11 mouse cellular contexts compared by ENCODE assay signal in the genomic region with DNA sequence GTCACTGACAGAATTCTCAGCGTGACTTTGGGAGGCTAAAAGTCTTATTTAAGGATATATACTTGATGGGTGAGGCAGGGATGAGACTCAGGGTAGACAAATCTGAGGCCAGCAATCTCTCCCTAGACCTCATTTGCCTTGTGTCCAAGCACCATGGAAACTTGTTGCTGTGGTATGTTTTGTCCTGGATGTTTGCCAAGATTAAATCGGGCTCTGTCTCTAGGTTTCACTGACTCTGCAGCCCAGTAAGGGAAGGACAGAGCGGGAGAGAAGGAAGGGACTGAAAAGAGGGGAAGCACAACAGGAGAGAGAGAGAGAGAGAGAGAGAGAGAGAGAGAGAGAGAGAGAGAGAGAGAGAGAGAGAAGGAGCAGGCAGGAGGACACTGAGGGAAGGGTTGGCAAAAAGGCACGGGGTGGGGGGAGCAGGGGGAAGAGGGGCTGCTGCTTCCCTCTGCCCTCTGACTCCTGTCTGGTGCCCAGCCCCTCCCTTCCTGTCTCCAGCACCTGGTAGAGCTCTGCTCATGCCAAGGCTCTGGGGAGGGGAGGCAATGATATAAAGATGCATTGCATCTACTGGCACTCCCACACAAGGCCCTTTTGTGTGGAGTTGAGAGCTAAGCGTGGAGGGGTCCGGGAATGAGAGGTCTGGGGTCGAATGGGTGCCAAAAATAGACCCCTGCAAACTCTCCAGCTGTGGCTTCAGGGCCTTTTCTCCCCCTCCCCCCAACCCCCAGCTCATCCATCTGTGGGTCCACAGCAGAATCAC. TPM values are rescaled to one million over a fixed set of nuclear protein-coding genes. Genes with fewer than 3 reads are reported as not detected.
DNase-seq lines count a peak whose midpoint lies in the region; ATAC-seq lines count a peak whose summit lies in the region.
"Had no signal": no experiment of that assay in that cellular context is flagged by ENCODE, and none has a peak within 500 bp of the region (broad histone marks: within the 10 kb centered on the region; RNA-seq: fewer than 3 reads in every experiment).

No protein-coding gene starts in this region.

- no peaks in the 10 kb centered on the region for H3K36me3 ChIP-seq in forebrain, embryonic 13.5 days (ENCODE audit: poor library complexity, severe bottlenecking)
- no peaks in the 10 kb centered on the region for H3K36me3 ChIP-seq in hindbrain, embryonic 13.5 days
- H3K36me3 ChIP-seq in neural tube, embryonic 12.5 days = no peaks in the 10 kb centered on the region
- H3K36me3 ChIP-seq: limb, embryonic 12.5 days had no signal

- peak; percentile 34 for DNase-seq in left cerebral cortex, postnatal 4 days
- no peak for DNase-seq in left cerebral cortex, adult 9 months (ENCODE audit: low spot score in 2 of 2)
- DNase-seq in right cerebral cortex, postnatal 36 days (ENCODE audit: low spot score in 2 of 2) = no peak
- DNase-seq in layer of hippocampus, adult 11-12 months (ENCODE audit: low spot score) = no peak
- no peak for DNase-seq in layer of hippocampus, postnatal 25 days (ENCODE audit: extremely low spot score in 1 of 2, low spot score in 1 of 2)
- DNase-seq: adrenal gland, postnatal 25 days had no signal

- H3K4me2 ChIP-seq in forebrain, embryonic 13.5 days = peak overlapping the region; percentile 3; the same call in 1 of the 2 replicates
- H3K4me2 ChIP-seq in hindbrain, embryonic 13.5 days = no peak overlapping the region
- peak overlapping the region; percentile 38 for H3K4me2 ChIP-seq in neural tube, embryonic 12.5 days (replicated peaks)
- H3K4me2 ChIP-seq: limb, embryonic 12.5 days had no signal

- 27% methylated on average over 7 of the region's 7 CpGs for WGBS in forebrain, embryonic 13.5 days
- WGBS in hindbrain, embryonic 13.5 days = 19% methylated on average over 7 of the region's 7 CpGs
- WGBS in neural tube, embryonic 12.5 days = 29% methylated on average over 7 of the region's 7 CpGs

- no peak overlapping the region for H3K9ac ChIP-seq in forebrain, embryonic 13.5 days
- H3K9ac ChIP-seq in hindbrain, embryonic 13.5 days = no peak overlapping the region
- H3K9ac ChIP-seq in neural tube, embryonic 12.5 days = no peak overlapping the region
- H3K9ac ChIP-seq: limb, embryonic 12.5 days had no signal

- no peak overlapping the region for H3K4me3 ChIP-seq in forebrain, embryonic 13.5 days
- no peak overlapping the region for H3K4me3 ChIP-seq in hindbrain, embryonic 13.5 days
- H3K4me3 ChIP-seq in neural tube, embryonic 12.5 days = no peak overlapping the region
- H3K4me3 ChIP-seq: limb, embryonic 12.5 days had no signal

- peaks cover 33% of the 10 kb centered on the region for H3K4me1 ChIP-seq in forebrain, embryonic 13.5 days
- peaks cover 33% of the 10 kb centered on the region for H3K4me1 ChIP-seq in hindbrain, embryonic 13.5 days (replicated peaks)
- H3K4me1 ChIP-seq in neural tube, embryonic 12.5 days = peaks cover 26% of the 10 kb centered on the region

- no peaks in the 10 kb centered on the region for H3K9me3 ChIP-seq in forebrain, embryonic 13.5 days (replicated peaks)
- H3K9me3 ChIP-seq in hindbrain, embryonic 13.5 days = no peaks in the 10 kb centered on the region
- no peaks in the 10 kb centered on the region for H3K9me3 ChIP-seq in neural tube, embryonic 12.5 days
- H3K9me3 ChIP-seq: limb, embryonic 12.5 days had no signal

- H3K27ac ChIP-seq in forebrain, embryonic 13.5 days = peak overlapping the region; percentile 44; the same call in 1 of the 2 replicates
- peak overlapping the region; percentile 63; the same call in 1 of the 2 replicates for H3K27ac ChIP-seq in hindbrain, embryonic 13.5 days
- H3K27ac ChIP-seq in neural tube, embryonic 12.5 days = no peak overlapping the region
- H3K27ac ChIP-seq: limb, embryonic 12.5 days had no signal

- peaks cover 9% of the 10 kb centered on the region; the same call in 1 of the 2 replicates for H3K27me3 ChIP-seq in forebrain, embryonic 13.5 days
- peaks cover 59% of the 10 kb centered on the region for H3K27me3 ChIP-seq in hindbrain, embryonic 13.5 days
- peaks cover 35% of the 10 kb centered on the region for H3K27me3 ChIP-seq in neural tube, embryonic 12.5 days (replicated peaks)

- peak; percentile 56; the same call in 1 of the 2 replicates for ATAC-seq in forebrain, embryonic 13.5 days
- ATAC-seq in hindbrain, embryonic 13.5 days (ENCODE audit: low FRiP score) = peak; percentile 79
- peak; percentile 79 for ATAC-seq in neural tube, embryonic 12.5 days (ENCODE audit: low FRiP score, low read depth)

- intact Hi-C loops in left cerebral cortex, postnatal 4 days (cut with DNase I) = no loop called here

RNA-seq across cellular contexts. Expression of a gene that starts 9.3 kb away (rescaled TPM):
- 10 to 100 TPM; 38.0 to 41.0 TPM for total RNA-seq in left cerebral cortex, postnatal 4 days (2021)
- polyA plus RNA-seq in forebrain, embryonic 13.5 days (2015; fragmentation: Nextera tagmentation; extraction: Ambion mirVana) = 9.4 and 11.8 TPM in 2 replicates
- 14.7 and 15.6 TPM in 2 replicates for polyA plus RNA-seq in hindbrain, embryonic 13.5 days (2015; fragmentation: Nextera tagmentation; extraction: Ambion mirVana)
- polyA plus RNA-seq in neural tube, embryonic 12.5 days (2016; fragmentation: Nextera tagmentation; extraction: Ambion mirVana) = 8.2 and 9.2 TPM in 2 replicates
- total RNA-seq in layer of hippocampus, postnatal 25 days (2021) = 10 to 100 TPM; 26.0 to 37.2 TPM
- total RNA-seq: megakaryocyte-erythroid progenitor cell, adult 5-6 weeks had no signal
